Mouse (Mus musculus) small intestine, adult 2 months (tissue): ENCODE data around the gene Snx15.

Source experiments
- CTCF ChIP-seq: fragments of 200-500 bp; IDR thresholded peaks from 2 replicates; pipeline ENCODE4 v1.5.1; 2012; ENCODE audit warnings: low read depth, mild to moderate bottlenecking, control low read depth, inconsistent platforms, low read length, moderate library complexity, mixed read lengths; ENCODE audit not compliant: insufficient replicate concordance, insufficient read length; ENCODE audit errors: extremely low read depth
- POLR2A ChIP-seq: fragments of 200-500 bp; IDR thresholded peaks from 2 replicates; pipeline ENCODE4 v1.6.1; 2012; ENCODE audit warnings: low read depth, mild to moderate bottlenecking, control low read depth, inconsistent platforms, low read length, moderate library complexity

DNA sequence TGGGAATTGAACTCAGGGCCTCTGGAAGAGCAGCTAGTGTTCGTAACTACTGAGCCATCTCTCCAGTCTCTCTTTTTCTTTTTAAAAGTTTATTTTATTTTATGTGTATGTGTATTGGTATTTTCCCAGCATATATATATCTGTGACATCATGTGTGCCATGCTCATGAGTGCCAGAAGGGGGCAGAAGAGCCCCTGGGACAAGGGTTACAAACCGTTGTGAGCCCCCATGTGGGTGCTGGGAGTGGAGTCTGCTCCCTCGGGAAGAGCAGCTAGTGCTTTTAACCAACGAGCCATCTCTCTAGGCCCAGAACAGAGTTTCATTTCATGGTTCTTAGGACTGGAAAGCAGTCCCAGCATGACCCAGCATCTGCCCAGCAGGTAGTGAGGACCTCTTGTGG is 38.6 kb upstream of the Snx15 start:
- TF ChIP-seq POLR2A (no peak), CTCF (peak; percentile 54; the same call in 1 of the 2 replicates)
